Mouse (Mus musculus): ENCODE data around the gene Fam129c. TPM values are rescaled to one million over a fixed set of nuclear protein-coding genes. Genes with fewer than 3 reads are reported as not detected.

Gene Fam129c
- polyA plus RNA-seq, 1 experiment from 2014 or later, result 6.9 TPM

DNA sequence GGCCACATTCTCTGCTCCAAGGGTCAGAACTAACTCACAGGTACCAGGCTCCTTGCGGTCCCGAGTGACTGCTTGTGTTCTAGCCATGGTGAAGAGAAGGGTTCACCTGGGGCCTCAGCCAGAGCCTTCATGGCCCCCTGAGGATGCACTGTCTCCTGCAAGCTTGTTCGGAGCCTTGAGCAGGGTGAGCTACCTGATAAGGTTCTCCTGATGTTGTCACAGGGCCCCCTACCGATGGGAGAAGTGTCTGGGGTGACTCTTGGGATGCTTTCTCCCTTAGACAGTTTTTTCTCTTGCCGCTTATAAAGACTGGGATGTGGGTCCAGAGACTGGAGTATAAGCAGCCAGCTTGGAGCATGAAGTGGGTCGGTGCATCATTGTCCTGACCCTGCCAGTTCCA is 1.1 kb upstream of the Fam129c start:
- Histone ChIP-seq H3K9ac (replicated peaks) (no peak overlapping the region), H3K27ac (replicated peaks) (no peak overlapping the region), H3K4me1 (peaks cover 20% of the 10 kb centered on the region), H3K4me3 (no peak overlapping the region), H3K9me3 (no peaks in the 10 kb centered on the region), H3K36me3 (0 out of 2 replicates have a peak, but pooled peaks cover 9% of the 10 kb centered on the region), H3K4me2 (replicated peaks) (no peak overlapping the region), H3K27me3 (peaks cover 25% of the 10 kb centered on the region)
- no peak for ATAC-seq (ENCODE audit: low FRiP score, low read depth)
- 62% methylated on average over 6 of the region's 6 CpGs for WGBS

DNA sequence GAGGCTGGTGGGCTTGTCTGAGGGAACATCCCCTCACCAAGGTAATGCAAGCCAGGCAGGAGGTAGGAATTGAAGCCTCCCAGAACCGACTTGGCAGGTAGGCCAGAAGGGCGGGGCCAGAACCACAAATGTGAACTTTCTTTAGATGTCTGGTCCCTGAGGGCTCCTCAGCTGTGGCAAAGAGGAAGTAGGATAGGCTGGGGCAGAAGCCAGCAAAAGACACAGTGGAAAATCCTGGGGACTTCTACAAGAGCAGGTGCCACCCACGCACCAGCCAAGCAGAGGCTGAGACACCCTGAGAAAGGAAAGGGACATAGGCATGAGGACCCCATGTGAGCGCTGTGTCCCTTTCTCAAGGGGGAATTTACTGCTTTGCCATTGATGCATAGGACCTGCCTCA is 650 bp upstream of the Fam129c start:
- Histone ChIP-seq H3K4me1 (peaks cover 20% of the 10 kb centered on the region), H3K9ac (replicated peaks) (no peak overlapping the region), H3K4me3 (no peak overlapping the region), H3K27ac (replicated peaks) (no peak overlapping the region), H3K9me3 (no peaks in the 10 kb centered on the region), H3K27me3 (peaks cover 29% of the 10 kb centered on the region), H3K4me2 (replicated peaks) (no peak overlapping the region), H3K36me3 (0 out of 2 replicates have a peak, but pooled peaks cover 9% of the 10 kb centered on the region)
- WGBS, result 83% methylated on average over 4 of the region's 4 CpGs
- no peak for ATAC-seq (ENCODE audit: low FRiP score, low read depth)

GRCm38 (mm10) chr8:71598375-71598774 is 927 bp downstream of the Fam129c start:
- no peak overlapping the region for H3K9ac ChIP-seq (replicated peaks)
- H3K4me3 ChIP-seq, result no peak overlapping the region
- no peak for ATAC-seq (ENCODE audit: low FRiP score, low read depth)
- peaks cover 26% of the 10 kb centered on the region for H3K4me1 ChIP-seq
- H3K36me3 ChIP-seq, result 0 out of 2 replicates have a peak, but pooled peaks cover 9% of the 10 kb centered on the region
- H3K27ac ChIP-seq (replicated peaks), result no peak overlapping the region
- H3K27me3 ChIP-seq, result peaks cover 45% of the 10 kb centered on the region
- no peaks in the 10 kb centered on the region for H3K9me3 ChIP-seq
- H3K4me2 ChIP-seq (replicated peaks), result no peak overlapping the region

DNA sequence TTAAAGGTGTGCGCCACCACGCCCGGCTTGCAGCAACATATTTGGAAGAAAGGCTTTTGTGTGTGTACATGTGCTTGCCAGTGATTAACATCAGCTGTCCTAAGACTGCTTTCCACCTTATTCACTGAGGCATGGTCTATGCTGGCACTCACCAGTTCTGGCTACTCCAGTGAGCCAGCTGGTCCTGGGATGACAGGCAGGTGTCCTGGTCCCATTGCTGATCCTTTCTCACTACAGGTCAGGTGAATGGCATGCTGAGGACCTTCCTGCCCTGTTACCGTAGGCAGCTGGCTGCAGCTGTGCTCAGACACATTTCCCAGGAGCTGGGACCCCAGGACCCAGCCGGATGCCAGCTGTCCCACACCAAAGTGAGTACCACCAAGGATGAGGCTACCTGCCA is 1.4 kb downstream of the Fam129c start:
- H3K9me3 ChIP-seq, result no peaks in the 10 kb centered on the region
- no peak overlapping the region for H3K9ac ChIP-seq (replicated peaks)
- H3K27me3 ChIP-seq, result peaks cover 50% of the 10 kb centered on the region
- no peak overlapping the region for H3K4me2 ChIP-seq (replicated peaks)
- H3K36me3 ChIP-seq, result 0 out of 2 replicates have a peak, but pooled peaks cover 9% of the 10 kb centered on the region
- peaks cover 21% of the 10 kb centered on the region for H3K4me1 ChIP-seq
- no peak overlapping the region for H3K27ac ChIP-seq (replicated peaks)
- ATAC-seq (ENCODE audit: low FRiP score, low read depth), result no peak
- H3K4me3 ChIP-seq, result no peak overlapping the region
- WGBS, result 95% methylated on average over 5 of the region's 5 CpGs

GRCm38 (mm10) chr8:71601939-71602665 is 4.7 kb downstream of the Fam129c start:
- Histone ChIP-seq H3K9me3 (no peaks in the 10 kb centered on the region), H3K27ac (replicated peaks) (no peak overlapping the region), H3K36me3 (0 out of 2 replicates have a peak, but pooled peaks cover 9% of the 10 kb centered on the region), H3K4me2 (replicated peaks) (peak overlapping the region; percentile 39), H3K27me3 (peaks cover 67% of the 10 kb centered on the region), H3K4me1 (peaks cover 15% of the 10 kb centered on the region; the same call in 1 of the 2 replicates), H3K9ac (replicated peaks) (peak overlapping the region; percentile 15), H3K4me3 (peak overlapping the region; percentile 28)
- peak; percentile 23; the same call in 1 of the 2 replicates for ATAC-seq (ENCODE audit: low FRiP score, low read depth)
- WGBS, result 4% methylated on average over 59 of the region's 65 CpGs

- peak overlapping the region; percentile 28 for H3K9ac ChIP-seq (replicated peaks)
- H3K4me1 ChIP-seq, result peaks cover 15% of the 10 kb centered on the region; the same call in 1 of the 2 replicates
- H3K9me3 ChIP-seq, result no peaks in the 10 kb centered on the region
- peak overlapping the region; percentile 28 for H3K4me3 ChIP-seq
- H3K27ac ChIP-seq (replicated peaks), result no peak overlapping the region
- H3K4me2 ChIP-seq (replicated peaks), result peak overlapping the region; percentile 39
- 0 out of 2 replicates have a peak, but pooled peaks cover 9% of the 10 kb centered on the region for H3K36me3 ChIP-seq
- H3K27me3 ChIP-seq, result peaks cover 67% of the 10 kb centered on the region
- WGBS, result 1% methylated on average over 32 of the region's 32 CpGs
- ATAC-seq (ENCODE audit: low FRiP score, low read depth), result peak; percentile 52
Measured at GRCm38 (mm10) chr8:71602666-71603334, 5.4 kb downstream of the Fam129c start.

- peaks cover 15% of the 10 kb centered on the region; the same call in 1 of the 2 replicates for H3K4me1 ChIP-seq
- no peak for ATAC-seq (ENCODE audit: low FRiP score, low read depth)
- no peak overlapping the region for H3K4me3 ChIP-seq
- 0 out of 2 replicates have a peak, but pooled peaks cover 9% of the 10 kb centered on the region for H3K36me3 ChIP-seq
- 0 out of 2 replicates have a peak overlapping the region, but pooled peaks have one; percentile 11 for H3K9ac ChIP-seq (replicated peaks)
- H3K9me3 ChIP-seq, result no peaks in the 10 kb centered on the region
- H3K27ac ChIP-seq (replicated peaks), result no peak overlapping the region
- H3K4me2 ChIP-seq (replicated peaks), result no peak overlapping the region
- 57% methylated on average over 7 of the region's 7 CpGs for WGBS
- peaks cover 65% of the 10 kb centered on the region for H3K27me3 ChIP-seq
Measured at GRCm38 (mm10) chr8:71604021-71604420, 6.6 kb downstream of the Fam129c start.

GRCm38 (mm10) chr8:71610822-71611651 is 13.6 kb downstream of the Fam129c start, which contains the start of gene Colgalt1:
Gene Colgalt1, plus strand, starts transcription at chr8:71610998.
- Histone ChIP-seq H3K27me3 (no peaks in the 10 kb centered on the region), H3K9ac (replicated peaks) (peak within 1 kb of the TSS; percentile 93), H3K4me2 (replicated peaks) (peak within 1 kb of the TSS; percentile 84), H3K9me3 (no peaks in the 10 kb centered on the region), H3K36me3 (peaks cover 20% of the 10 kb centered on the region), H3K4me3 (peak within 1 kb of the TSS; percentile 95), H3K4me1 (peaks cover 14% of the 10 kb centered on the region), H3K27ac (replicated peaks) (peak within 1 kb of the TSS; percentile 84)
- peak; percentile 99 for ATAC-seq (ENCODE audit: low FRiP score, low read depth)
- under 1% methylated on average over 82 of the region's 82 CpGs for WGBS

DNA sequence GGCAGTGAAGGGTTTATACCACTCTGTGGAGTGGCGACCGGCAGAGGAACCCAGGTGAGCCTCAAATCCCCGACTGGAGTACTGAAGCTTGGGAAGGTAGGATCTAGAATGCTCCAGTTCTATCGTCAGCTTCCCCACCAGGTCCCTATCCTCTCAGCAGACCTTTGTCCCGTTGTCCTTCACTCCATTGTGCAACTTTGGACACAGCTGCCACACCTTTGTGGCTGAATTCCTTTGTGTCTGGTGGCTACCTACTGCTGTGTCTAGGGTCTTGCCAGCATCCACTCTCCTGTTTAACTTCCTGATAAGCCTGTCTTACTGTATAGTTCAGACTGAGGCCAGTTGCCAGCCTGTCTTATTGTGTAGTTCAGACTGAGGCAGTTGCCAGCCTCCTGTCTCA is 14.7 kb downstream of the Fam129c start:
- H3K36me3 ChIP-seq, result peaks cover 30% of the 10 kb centered on the region
- H3K9me3 ChIP-seq, result no peaks in the 10 kb centered on the region
- H3K27ac ChIP-seq (replicated peaks), result no peak overlapping the region
- H3K4me1 ChIP-seq, result peaks cover 14% of the 10 kb centered on the region
- peak overlapping the region; percentile 84 for H3K4me2 ChIP-seq (replicated peaks)
- H3K9ac ChIP-seq (replicated peaks), result peak overlapping the region; percentile 93
- ATAC-seq (ENCODE audit: low FRiP score, low read depth), result no peak
- H3K27me3 ChIP-seq, result no peaks in the 10 kb centered on the region
- peak overlapping the region; percentile 95 for H3K4me3 ChIP-seq
- 40% methylated on average over 5 of the region's 5 CpGs for WGBS

GRCm38 (mm10) chr8:71613418-71613817 is 16.0 kb downstream of the Fam129c start:
- no peaks in the 10 kb centered on the region for H3K27me3 ChIP-seq
- WGBS, result 74% methylated on average over 4 of the region's 4 CpGs
- no peak overlapping the region for H3K4me2 ChIP-seq (replicated peaks)
- H3K36me3 ChIP-seq, result peaks cover 43% of the 10 kb centered on the region
- no peaks in the 10 kb centered on the region for H3K9me3 ChIP-seq
- no peak overlapping the region for H3K9ac ChIP-seq (replicated peaks)
- H3K4me1 ChIP-seq, result peaks cover 14% of the 10 kb centered on the region
- no peak for ATAC-seq (ENCODE audit: low FRiP score, low read depth)
- H3K27ac ChIP-seq (replicated peaks), result no peak overlapping the region
- no peak overlapping the region for H3K4me3 ChIP-seq

GRCm38 (mm10) chr8:71619786-71620185 is 22.3 kb downstream of the Fam129c start:
- H3K36me3 ChIP-seq, result peaks cover 97% of the 10 kb centered on the region
- no peak overlapping the region for H3K9ac ChIP-seq (replicated peaks)
- no peak overlapping the region for H3K4me2 ChIP-seq (replicated peaks)
- no peak for ATAC-seq (ENCODE audit: low FRiP score, low read depth)
- no peak overlapping the region for H3K4me3 ChIP-seq
- WGBS, result 99% methylated on average over 2 of the region's 2 CpGs
- H3K9me3 ChIP-seq, result peaks cover 9% of the 10 kb centered on the region
- no peaks in the 10 kb centered on the region for H3K27me3 ChIP-seq
- no peak overlapping the region for H3K27ac ChIP-seq (replicated peaks)
- no peaks in the 10 kb centered on the region for H3K4me1 ChIP-seq
